Mouse (Mus musculus) limb, embryonic 13.5 days (tissue): ENCODE measurements around the gene Myl3. TPM values are rescaled to one million over a fixed set of nuclear protein-coding genes. Genes with fewer than 3 reads are reported as not detected.

Source experiments
- ATAC-seq: fragments of 200-750 bp; cut with Nextera tagmentation; 2 replicates; pipeline ENCODE4 v1.8.0; 2017; ENCODE audit warnings: low read depth, moderate number of reproducible peaks, moderate TSS enrichment; ENCODE audit not compliant: low FRiP score
- H3K27ac ChIP-seq: fragments of 300-500 bp; sonication (generic); 2 replicates; pipeline ENCODE4 v1.5.1; 2015; ENCODE audit warnings: inconsistent platforms, mild to moderate bottlenecking, moderate library complexity
- H3K27me3 ChIP-seq: fragments of 300-500 bp; sonication (generic); 2 replicates; pipeline ENCODE4 v1.6.1; 2015; ENCODE audit warnings: mild to moderate bottlenecking, inconsistent platforms
- H3K36me3 ChIP-seq: fragments of 300-500 bp; sonication (generic); 2 replicates; pipeline ENCODE4 v1.6.1; 2015; ENCODE audit warnings: inconsistent platforms, mild to moderate bottlenecking, moderate library complexity
- H3K4me1 ChIP-seq: fragments of 300-500 bp; sonication (generic); 2 replicates; pipeline ENCODE4 v1.6.1; 2015; ENCODE audit warnings: inconsistent platforms
- H3K4me2 ChIP-seq: fragments of 300-500 bp; sonication (generic); replicated peaks from 2 replicates; pipeline ENCODE4 v1.6.1; 2015; ENCODE audit warnings: inconsistent platforms, mild to moderate bottlenecking, moderate library complexity
- H3K4me3 ChIP-seq: fragments of 300-500 bp; sonication (generic); 2 replicates; pipeline ENCODE4 v1.5.1; 2015; ENCODE audit warnings: moderate library complexity, mild to moderate bottlenecking, inconsistent platforms
- H3K9ac ChIP-seq: fragments of 300-500 bp; sonication (generic); 2 replicates; pipeline ENCODE4 v1.6.1; 2015; ENCODE audit warnings: mild to moderate bottlenecking, inconsistent platforms
- H3K9me3 ChIP-seq: fragments of 300-500 bp; sonication (generic); 2 replicates; pipeline ENCODE4 v1.6.1; 2016; ENCODE audit warnings: inconsistent platforms
- WGBS: fragments of 180-500 bp; shearing (Covaris S2); methylation state at CpG from one replicate; pipeline ENCODE4 v1.1.7; 2015; 5-methylcytosine and 5-hydroxymethylcytosine counted together
- polyA plus RNA-seq: library from polyadenylated mRNA; unstranded; fragments of >200 nt; fragmentation: Nextera tagmentation; extraction: Ambion mirVana; gene quantifications from 2 replicates; pipeline ENCODE4 v1.2.1, GENCODE M21; 2015

The Myl3 gene
- polyA plus RNA-seq, 1 experiment from 2014 or later: 4.8 TPM

- Histone ChIP-seq H3K27me3 (peaks cover under 1% of the 10 kb centered on the region; the same call in 1 of the 2 replicates), H3K4me1 (peaks cover 22% of the 10 kb centered on the region), H3K4me3 (no peak overlapping the region), H3K27ac (no peak overlapping the region), H3K36me3 (no peaks in the 10 kb centered on the region), H3K9me3 (no peaks in the 10 kb centered on the region), H3K9ac (no peak overlapping the region; the same call in 1 of the 2 replicates), H3K4me2 (no peak overlapping the region)
- WGBS: 68% methylated on average over 15 of the region's 15 CpGs
- no peak for ATAC-seq
Observed at GRCm38 (mm10) chr9:110774403-110775268, 33.0 kb downstream of the Myl3 start.

- Histone ChIP-seq H3K4me1 (peaks cover 24% of the 10 kb centered on the region), H3K4me3 (no peak overlapping the region), H3K36me3 (no peaks in the 10 kb centered on the region), H3K9ac (peak overlapping the region; percentile 25; the same call in 1 of the 2 replicates), H3K27me3 (peaks cover 5% of the 10 kb centered on the region; the same call in 1 of the 2 replicates), H3K4me2 (no peak overlapping the region), H3K27ac (peak overlapping the region; percentile 10; the same call in 1 of the 2 replicates), H3K9me3 (no peaks in the 10 kb centered on the region)
- WGBS: 68% methylated on average over 10 of the region's 10 CpGs
- no peak for ATAC-seq
Observed at GRCm38 (mm10) chr9:110775269-110776022, 33.8 kb downstream of the Myl3 start.

GRCm38 (mm10) chr9:110778100-110778499 lies 36.4 kb downstream of the Myl3 start:
- peaks cover 40% of the 10 kb centered on the region for H3K4me1 ChIP-seq
- H3K36me3 ChIP-seq: no peaks in the 10 kb centered on the region
- H3K27ac ChIP-seq: no peak overlapping the region
- no peak for ATAC-seq
- no peak overlapping the region for H3K9ac ChIP-seq
- no peak overlapping the region for H3K4me3 ChIP-seq
- peaks cover 6% of the 10 kb centered on the region; the same call in 1 of the 2 replicates for H3K27me3 ChIP-seq
- H3K9me3 ChIP-seq: no peaks in the 10 kb centered on the region
- H3K4me2 ChIP-seq: no peak overlapping the region
- 86% methylated on average over 1 of the region's 1 CpGs for WGBS

GRCm38 (mm10) chr9:110778559-110778958 lies 36.9 kb downstream of the Myl3 start:
- 76% methylated on average over 7 of the region's 7 CpGs for WGBS
- no peak overlapping the region for H3K27ac ChIP-seq
- no peak overlapping the region for H3K4me3 ChIP-seq
- H3K36me3 ChIP-seq: no peaks in the 10 kb centered on the region
- no peak overlapping the region for H3K9ac ChIP-seq
- ATAC-seq: no peak
- H3K4me1 ChIP-seq: peaks cover 40% of the 10 kb centered on the region
- peaks cover 6% of the 10 kb centered on the region; the same call in 1 of the 2 replicates for H3K27me3 ChIP-seq
- H3K9me3 ChIP-seq: no peaks in the 10 kb centered on the region
- no peak overlapping the region for H3K4me2 ChIP-seq

GRCm38 (mm10) chr9:110779242-110779913 lies 37.7 kb downstream of the Myl3 start:
- Histone ChIP-seq H3K4me3 (no peak overlapping the region), H3K4me2 (no peak overlapping the region), H3K9me3 (no peaks in the 10 kb centered on the region), H3K27me3 (peaks cover 6% of the 10 kb centered on the region; the same call in 1 of the 2 replicates), H3K4me1 (peaks cover 40% of the 10 kb centered on the region), H3K9ac (no peak overlapping the region), H3K36me3 (no peaks in the 10 kb centered on the region), H3K27ac (no peak overlapping the region)
- 59% methylated on average over 5 of the region's 5 CpGs for WGBS
- no peak for ATAC-seq

- Histone ChIP-seq H3K4me2 (peak overlapping the region; percentile 79), H3K27me3 (peaks cover 6% of the 10 kb centered on the region; the same call in 1 of the 2 replicates), H3K4me3 (peak overlapping the region; percentile 47), H3K4me1 (peaks cover 33% of the 10 kb centered on the region), H3K36me3 (no peaks in the 10 kb centered on the region), H3K27ac (peak overlapping the region; percentile 81; the same call in 1 of the 2 replicates), H3K9me3 (no peaks in the 10 kb centered on the region), H3K9ac (peak overlapping the region; percentile 68)
- ATAC-seq: peak; percentile 92
- WGBS: under 1% methylated on average over 43 of the region's 43 CpGs
Observed at GRCm38 (mm10) chr9:110781256-110781721, 39.6 kb downstream of the Myl3 start.

- Histone ChIP-seq H3K9ac (peak overlapping the region; percentile 68), H3K36me3 (no peaks in the 10 kb centered on the region), H3K9me3 (no peaks in the 10 kb centered on the region), H3K27me3 (peaks cover 6% of the 10 kb centered on the region; the same call in 1 of the 2 replicates), H3K4me3 (peak overlapping the region; percentile 47), H3K27ac (peak overlapping the region; percentile 81; the same call in 1 of the 2 replicates), H3K4me2 (peak overlapping the region; percentile 79), H3K4me1 (peaks cover 33% of the 10 kb centered on the region)
- under 1% methylated on average over 23 of the region's 23 CpGs for WGBS
- peak; percentile 79 for ATAC-seq
Observed at GRCm38 (mm10) chr9:110781731-110782130, 40.1 kb downstream of the Myl3 start.

- 17% methylated on average over 1 of the region's 1 CpGs for WGBS
- Histone ChIP-seq H3K9me3 (0 out of 2 replicates have a peak, but pooled peaks cover 3% of the 10 kb centered on the region), H3K36me3 (no peaks in the 10 kb centered on the region)
Observed at GRCm38 (mm10) chr9:110783611-110784010, 42.0 kb downstream of the Myl3 start.

GRCm38 (mm10) chr9:110788169-110788568 lies 46.5 kb downstream of the Myl3 start:
- 93% methylated on average over 3 of the region's 3 CpGs for WGBS
- no peaks in the 10 kb centered on the region for H3K36me3 ChIP-seq
- H3K4me3 ChIP-seq: no peak overlapping the region
- 0 out of 2 replicates have a peak, but pooled peaks cover 3% of the 10 kb centered on the region for H3K9me3 ChIP-seq
- H3K4me1 ChIP-seq: no peaks in the 10 kb centered on the region
- ATAC-seq: no peak
- no peak overlapping the region for H3K27ac ChIP-seq
- no peak overlapping the region for H3K4me2 ChIP-seq
- no peak overlapping the region for H3K9ac ChIP-seq
- H3K27me3 ChIP-seq: no peaks in the 10 kb centered on the region

More at GRCm38 (mm10) chr9:110783611-110784010, 42.0 kb downstream of the Myl3 start:
- Histone ChIP-seq H3K27me3 (peaks cover 6% of the 10 kb centered on the region; the same call in 1 of the 2 replicates), H3K27ac (no peak overlapping the region), H3K4me1 (peaks cover 25% of the 10 kb centered on the region), H3K4me3 (no peak overlapping the region), H3K4me2 (no peak overlapping the region), H3K9ac (no peak overlapping the region)
- no peak for ATAC-seq

GRCm38 (mm10) chr9:110790462-110790861 lies 48.8 kb downstream of the Myl3 start:
- ATAC-seq: no peak
- Histone ChIP-seq H3K27ac (no peak overlapping the region), H3K4me3 (no peak overlapping the region), H3K4me1 (no peaks in the 10 kb centered on the region), H3K9me3 (0 out of 2 replicates have a peak, but pooled peaks cover 3% of the 10 kb centered on the region), H3K4me2 (no peak overlapping the region), H3K9ac (no peak overlapping the region), H3K36me3 (no peaks in the 10 kb centered on the region), H3K27me3 (no peaks in the 10 kb centered on the region)
- 77% methylated on average over 4 of the region's 4 CpGs for WGBS

- 83% methylated on average over 10 of the region's 10 CpGs for WGBS
- no peak for ATAC-seq
Observed at GRCm38 (mm10) chr9:110797013-110797412, 55.4 kb downstream of the Myl3 start.

More at GRCm38 (mm10) chr9:110797013-110797412, 55.4 kb downstream of the Myl3 start:
- no peak overlapping the region for H3K27ac ChIP-seq
- no peak overlapping the region for H3K9ac ChIP-seq
- H3K4me3 ChIP-seq: no peak overlapping the region
- H3K4me2 ChIP-seq: no peak overlapping the region
- no peaks in the 10 kb centered on the region for H3K9me3 ChIP-seq
- H3K36me3 ChIP-seq: no peaks in the 10 kb centered on the region
- H3K4me1 ChIP-seq: no peaks in the 10 kb centered on the region
- H3K27me3 ChIP-seq: no peaks in the 10 kb centered on the region
